Mouse (Mus musculus) ES-Bruce4 (cell line): ENCODE measurements around the gene Llgl2.

Experiments used
- CTCF ChIP-seq: IDR thresholded peaks from one replicate; pipeline ENCODE4 v1.8.1; 2011; ENCODE audit warnings: low read depth, low read length
- EP300 ChIP-seq: IDR thresholded peaks from 2 replicates; pipeline ENCODE4 v1.6.1; 2011; ENCODE audit warnings: low read depth, low read length; ENCODE audit not compliant: insufficient read depth
- POLR2A ChIP-seq: IDR thresholded peaks from one replicate; pipeline ENCODE4 v1.8.1; 2011; ENCODE audit warnings: low read length; ENCODE audit not compliant: insufficient read depth

DNA sequence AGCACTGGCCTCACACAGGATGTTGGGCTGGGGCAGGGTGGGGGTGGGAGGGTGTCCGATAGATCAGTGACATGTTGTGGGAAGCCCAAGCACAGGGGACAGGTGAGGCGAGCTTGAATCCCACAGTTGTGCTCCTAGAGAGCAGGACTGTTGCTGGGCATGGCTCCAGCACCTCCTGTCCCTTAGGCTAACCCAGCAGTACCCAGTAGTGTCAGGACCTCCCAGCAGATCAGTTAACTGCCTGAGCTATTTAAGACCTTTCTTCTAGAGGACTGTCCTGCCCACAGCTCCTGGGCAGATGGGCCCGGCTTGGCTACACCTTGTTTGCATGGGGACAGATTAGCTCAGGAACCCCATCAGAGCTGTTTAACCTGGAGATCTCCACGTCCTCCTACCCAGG is 5.2 kb downstream of the Llgl2 start:
- TF ChIP-seq CTCF (no peak), EP300 (no peak), POLR2A (no peak)
